Comparison of ENCODE assay signal across 8 mouse cellular contexts in the genomic region with DNA sequence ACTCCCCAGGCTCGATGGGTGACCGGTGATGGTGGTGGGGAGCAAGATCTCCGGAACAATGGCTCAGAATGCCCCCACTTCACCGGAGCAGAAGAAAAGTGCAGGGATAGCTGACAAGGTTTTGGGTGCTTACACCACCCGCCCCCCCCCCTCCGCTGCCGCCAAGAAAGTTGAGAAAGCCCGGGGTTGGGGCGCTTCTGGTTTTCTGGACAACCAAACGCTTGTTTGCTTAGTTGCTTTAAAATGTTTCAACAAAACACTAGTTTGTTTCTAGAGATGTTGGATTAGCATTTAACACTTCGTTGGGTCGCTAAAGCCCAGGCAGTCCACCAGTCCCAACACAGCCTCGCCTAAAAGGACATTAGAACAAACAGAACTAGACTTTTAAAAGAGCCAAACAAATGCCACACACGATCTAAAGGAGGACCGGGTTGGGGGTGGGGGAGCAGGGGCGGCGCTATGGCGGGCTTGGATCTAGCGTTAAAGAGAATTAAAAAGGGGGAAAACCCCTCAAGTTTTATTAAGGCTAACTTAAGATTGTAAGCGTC. TPM values are rescaled to one million over a fixed set of nuclear protein-coding genes. Genes with fewer than 3 reads are reported as not detected.
DNase-seq lines count a peak whose midpoint lies in the region; ATAC-seq and TF ChIP-seq lines count a peak whose summit lies in the region.

No protein-coding gene starts in this region.

- H3K4me1 ChIP-seq in kidney, embryonic 15.5 days, result peaks cover 47% of the 10 kb centered on the region
- 0 out of 2 replicates have a peak, but pooled peaks cover 6% of the 10 kb centered on the region for H3K4me1 ChIP-seq in forebrain, postnatal 0 days (ENCODE audit: insufficient read depth)
- 0 out of 4 replicates have a peak, but pooled peaks cover 0 to 2% of the 10 kb centered on the region in 2 experiments for H3K4me1 ChIP-seq in liver, embryonic 14.5 days (replicated peaks; ENCODE audit: control insufficient read depth in 2 of 2, insufficient read depth in 2 of 2, low read length in 1 of 2)

- H3K36me3 ChIP-seq in kidney, embryonic 15.5 days, result peaks cover 10% of the 10 kb centered on the region; the same call in 1 of the 2 replicates
- no peaks in the 10 kb centered on the region for H3K36me3 ChIP-seq in forebrain, postnatal 0 days (ENCODE audit: insufficient read depth)
- H3K36me3 ChIP-seq in liver, embryonic 14.5 days (replicated peaks; ENCODE audit: control insufficient read depth, insufficient read depth, low read depth), result no peaks in the 10 kb centered on the region

- TF ChIP-seq EP300 in liver, embryonic 14.5 days (IDR thresholded peaks at IDR 0.05; ENCODE audit: low read depth), result no peak

- peak overlapping the region; percentile 84 for H3K4me3 ChIP-seq in kidney, embryonic 15.5 days (replicated peaks)
- H3K4me3 ChIP-seq in forebrain, postnatal 0 days (ENCODE audit: low read depth, low read length), result peak overlapping the region; percentile 82
- H3K4me3 ChIP-seq in liver, embryonic 14.5 days (ENCODE audit: insufficient read depth in 1 of 2, low read depth in 2 of 2, low read length in 2 of 2), result peak overlapping the region; percentile 47 to 57

- H3K4me2 ChIP-seq in kidney, embryonic 15.5 days, result peak overlapping the region; percentile 83
- H3K4me2 ChIP-seq in forebrain, postnatal 0 days (ENCODE audit: low read depth), result peak overlapping the region; percentile 83
- H3K4me2 ChIP-seq in liver, embryonic 14.5 days (ENCODE audit: low read depth), result peak overlapping the region; percentile 63

- no peak for DNase-seq in kidney, adult 18-20 months
- DNase-seq in ZHBTc4 (ENCODE audit: low read depth, low spot score), result peak; percentile 52
- DNase-seq in forebrain, postnatal 0 days, result no peak
- DNase-seq in liver, embryonic 14.5 days (ENCODE audit: low read depth in 3 of 3, low spot score in 3 of 3), result no peak
- no peak for DNase-seq in layer of hippocampus, adult 11-12 months (ENCODE audit: low spot score)

- WGBS in kidney, embryonic 15.5 days, result under 1% methylated on average over 20 of the region's 20 CpGs
- WGBS in forebrain, postnatal 0 days, result under 1% methylated on average over 20 of the region's 20 CpGs
- 0% methylated on average over 20 of the region's 20 CpGs for WGBS in liver, embryonic 14.5 days (ENCODE audit: insufficient replicate concordance)

- H3K27me3 ChIP-seq in kidney, embryonic 15.5 days, result no peaks in the 10 kb centered on the region
- H3K27me3 ChIP-seq in forebrain, postnatal 0 days (ENCODE audit: insufficient read depth, low read length), result no peaks in the 10 kb centered on the region
- peaks cover 41% of the 10 kb centered on the region for H3K27me3 ChIP-seq in liver, embryonic 14.5 days (ENCODE audit: control insufficient read depth, insufficient read depth, low read length)

- peak overlapping the region; percentile 69 for H3K9ac ChIP-seq in kidney, embryonic 15.5 days
- H3K9ac ChIP-seq in forebrain, postnatal 0 days, result peak overlapping the region; percentile 93
- peak overlapping the region; percentile 37 for H3K9ac ChIP-seq in liver, embryonic 14.5 days (replicated peaks)

- H3K27ac ChIP-seq in kidney, embryonic 15.5 days, result peak overlapping the region; percentile 99
- H3K27ac ChIP-seq in forebrain, postnatal 0 days (ENCODE audit: low read depth, low read length), result peak overlapping the region; percentile 95
- peak overlapping the region; percentile 46 for H3K27ac ChIP-seq in liver, embryonic 14.5 days

- no peak for TF ChIP-seq CTCF in forebrain, postnatal 0 days (IDR thresholded peaks at IDR 0.05; ENCODE audit: low read depth)
- TF ChIP-seq CTCF in liver, embryonic 14.5 days (IDR thresholded peaks at IDR 0.05; ENCODE audit: low read depth), result no peak

- H3K9me3 ChIP-seq in kidney, embryonic 15.5 days (replicated peaks), result no peaks in the 10 kb centered on the region
- H3K9me3 ChIP-seq in forebrain, postnatal 0 days (ENCODE audit: low read length), result no peaks in the 10 kb centered on the region
- H3K9me3 ChIP-seq in liver, embryonic 14.5 days (ENCODE audit: control insufficient read depth, low read length), result no peaks in the 10 kb centered on the region

- ATAC-seq in kidney, embryonic 15.5 days (replicated peaks; ENCODE audit: low FRiP score), result peak; percentile 2; the same call in 1 of the 2 replicates
- peak; percentile 23 for ATAC-seq in forebrain, postnatal 0 days
- no peak for ATAC-seq in liver, embryonic 14.5 days (ENCODE audit: insufficient read depth)
- no peak for ATAC-seq in megakaryocyte progenitor cell, adult 5-6 weeks (replicated peaks; ENCODE audit: poor library complexity)
- no peak for ATAC-seq in activated CD4-positive, CD25-positive, alpha-beta regulatory T cell, adult 4 months

RNA-seq across cellular contexts. Expression of gene Dusp6, which starts 0.6 kb away (rescaled TPM):
- polyA plus RNA-seq in kidney, embryonic 15.5 days (2015; fragmentation: Nextera tagmentation; extraction: Ambion mirVana), result 85.7 and 88.7 TPM in 2 replicates
- total RNA-seq in forebrain, postnatal 0 days (2014; rRNA removed), result 57.5 and 58.3 TPM in 2 replicates
- 38.7 and 43.7 TPM in 2 replicates for polyA plus RNA-seq in forebrain, postnatal 0 days (2015; fragmentation: Nextera tagmentation; extraction: Ambion mirVana)
- 6.5 and 8.3 TPM in 2 replicates for polyA plus RNA-seq in liver, embryonic 14.5 days (2012; rRNA removed)
- polyA plus RNA-seq in liver, embryonic 14.5 days (2014; fragmentation: Nextera tagmentation; extraction: Ambion mirVana), result 9.5 and 10.3 TPM in 2 replicates
- total RNA-seq in megakaryocyte progenitor cell, adult 5-6 weeks (2015), result 23.6 and 24.7 TPM in 2 replicates
- 19.7 and 19.9 TPM in 2 replicates for total RNA-seq in megakaryocyte progenitor cell, adult 5-6 weeks (2017)
- polyA plus RNA-seq in activated CD4-positive, CD25-positive, alpha-beta regulatory T cell, adult 4 months (2017; shearing (Covaris generic)), result 10 to 100 TPM; 26.0 to 35.2 TPM

Comparison
In these comparisons a context has a peak if more than half of its experiments do, and no peak if none do; other contexts are left out.
1. ATAC-seq: peak in kidney, embryonic 15.5 days (single experiment) and forebrain, postnatal 0 days (single experiment); none in liver, embryonic 14.5 days (single experiment), megakaryocyte progenitor cell, adult 5-6 weeks (single experiment) and activated CD4-positive, CD25-positive, alpha-beta regulatory T cell, adult 4 months (single experiment).
2. H3K27ac ChIP-seq: peak in every context shown above with its lines; median percentile 99 in kidney, embryonic 15.5 days; 95 in forebrain, postnatal 0 days; 46 in liver, embryonic 14.5 days.
3. H3K9ac ChIP-seq: peak in every context shown above with its lines; median percentile 93 in forebrain, postnatal 0 days; 69 in kidney, embryonic 15.5 days; 37 in liver, embryonic 14.5 days.
4. Peak in every context shown above with its lines, with median percentiles within 50 percentile points of each other: H3K4me2 ChIP-seq and H3K4me3 ChIP-seq.